Mouse (Mus musculus) neural tube, embryonic 13.5 days (tissue): ENCODE results near the gene Prelp. TPM values are rescaled to one million over a fixed set of nuclear protein-coding genes. Genes with fewer than 3 reads are reported as not detected.

Source experiments
- ATAC-seq: fragments of 200-750 bp; cut with Nextera tagmentation; 2 replicates; pipeline ENCODE4 v1.8.0; 2017; ENCODE audit warnings: low read depth, mild to moderate bottlenecking, moderate TSS enrichment, moderate library complexity
- H3K27ac ChIP-seq: fragments of 300-500 bp; sonication (generic); replicated peaks from 2 replicates; pipeline ENCODE4 v1.5.1; 2015; ENCODE audit warnings: moderate library complexity, mild to moderate bottlenecking, inconsistent platforms
- H3K27me3 ChIP-seq: fragments of 300-500 bp; sonication (generic); 2 replicates; pipeline ENCODE4 v1.6.1; 2015; ENCODE audit warnings: mild to moderate bottlenecking, inconsistent platforms
- H3K36me3 ChIP-seq: fragments of 300-500 bp; sonication (generic); 2 replicates; pipeline ENCODE4 v1.6.1; 2015; ENCODE audit warnings: mild to moderate bottlenecking, inconsistent platforms
- H3K4me1 ChIP-seq: fragments of 300-500 bp; sonication (generic); replicated peaks from 2 replicates; pipeline ENCODE4 v1.6.1; 2015; ENCODE audit warnings: inconsistent platforms
- H3K4me2 ChIP-seq: fragments of 300-500 bp; sonication (generic); 2 replicates; pipeline ENCODE4 v1.6.1; 2015; ENCODE audit warnings: inconsistent platforms, mild to moderate bottlenecking, moderate library complexity
- H3K4me3 ChIP-seq: fragments of 300-500 bp; sonication (generic); 2 replicates; pipeline ENCODE4 v1.5.1; 2015; ENCODE audit warnings: mild to moderate bottlenecking, inconsistent platforms
- H3K9ac ChIP-seq: fragments of 300-500 bp; sonication (generic); 2 replicates; pipeline ENCODE4 v1.6.1; 2015; ENCODE audit warnings: moderate library complexity, mild to moderate bottlenecking, inconsistent platforms
- H3K9me3 ChIP-seq: fragments of 300-500 bp; sonication (generic); 2 replicates; pipeline ENCODE4 v1.6.1; 2016; ENCODE audit warnings: inconsistent platforms
- WGBS: fragments of 180-500 bp; shearing (Covaris S2); methylation state at CpG from one replicate; pipeline ENCODE4 v1.1.7; 2015; 5-methylcytosine and 5-hydroxymethylcytosine counted together
- polyA plus RNA-seq: library from polyadenylated mRNA; unstranded; fragments of >200 nt; fragmentation: Nextera tagmentation; extraction: Ambion mirVana; gene quantifications from 2 replicates; pipeline ENCODE4 v1.2.1, GENCODE M21; 2015

Prelp gene
- polyA plus RNA-seq, 1 experiment from 2014 or later = 10.1 TPM

DNA sequence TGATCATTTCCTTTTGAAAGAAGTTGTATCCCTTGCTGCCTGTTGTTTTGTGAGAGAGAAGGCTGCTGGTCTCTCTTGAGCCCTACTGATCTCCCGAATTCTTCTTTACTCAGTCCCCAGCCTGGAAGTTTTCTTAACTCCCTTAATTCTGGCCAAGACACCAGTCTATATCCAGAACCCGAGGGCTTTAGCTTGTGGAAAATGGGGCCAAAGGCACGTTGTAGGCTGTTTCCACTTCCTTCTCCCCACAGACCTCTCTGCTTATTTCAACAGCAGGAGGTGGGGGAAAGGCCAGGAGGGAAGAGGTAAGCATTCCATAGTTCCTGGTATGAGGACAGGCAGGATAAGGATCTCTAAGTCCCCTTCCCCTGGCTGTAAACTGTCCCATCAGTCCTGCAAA, 8.8 kb upstream of the Prelp start:
- Histone ChIP-seq H3K27me3 (no peaks in the 10 kb centered on the region), H3K9ac (no peak overlapping the region), H3K4me2 (no peak overlapping the region), H3K4me3 (no peak overlapping the region), H3K9me3 (no peaks in the 10 kb centered on the region), H3K36me3 (no peaks in the 10 kb centered on the region), H3K4me1 (0 out of 2 replicates have a peak, but pooled peaks cover 5% of the 10 kb centered on the region), H3K27ac (no peak overlapping the region)
- WGBS = 54% methylated on average over 3 of the region's 3 CpGs
- no peak for ATAC-seq

DNA sequence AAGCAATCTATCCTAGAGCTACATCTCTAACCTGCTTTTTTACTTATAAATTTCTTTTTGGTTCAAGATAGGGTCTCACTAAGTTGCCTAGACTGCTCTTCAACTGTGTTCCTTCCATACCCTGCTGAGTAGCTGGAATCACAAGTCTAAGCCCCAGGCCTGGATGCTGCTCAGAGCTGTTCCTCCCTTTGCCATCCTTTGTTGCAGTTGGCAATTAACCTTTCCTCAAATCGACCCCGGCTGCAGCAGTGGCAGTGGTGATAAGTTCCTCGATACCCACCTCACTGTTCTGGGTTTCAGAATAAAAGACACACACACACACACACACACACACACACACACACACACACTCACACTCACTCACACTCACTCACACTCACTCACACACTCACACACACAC, 4.0 kb upstream of the Prelp start:
- peaks cover 29% of the 10 kb centered on the region for H3K4me1 ChIP-seq
- no peaks in the 10 kb centered on the region for H3K27me3 ChIP-seq
- H3K9ac ChIP-seq = no peak overlapping the region
- WGBS = 88% methylated on average over 3 of the region's 3 CpGs
- H3K4me3 ChIP-seq = no peak overlapping the region
- H3K27ac ChIP-seq = no peak overlapping the region
- no peak for ATAC-seq
- no peak overlapping the region for H3K4me2 ChIP-seq
- H3K36me3 ChIP-seq = no peaks in the 10 kb centered on the region
- H3K9me3 ChIP-seq = no peaks in the 10 kb centered on the region

DNA sequence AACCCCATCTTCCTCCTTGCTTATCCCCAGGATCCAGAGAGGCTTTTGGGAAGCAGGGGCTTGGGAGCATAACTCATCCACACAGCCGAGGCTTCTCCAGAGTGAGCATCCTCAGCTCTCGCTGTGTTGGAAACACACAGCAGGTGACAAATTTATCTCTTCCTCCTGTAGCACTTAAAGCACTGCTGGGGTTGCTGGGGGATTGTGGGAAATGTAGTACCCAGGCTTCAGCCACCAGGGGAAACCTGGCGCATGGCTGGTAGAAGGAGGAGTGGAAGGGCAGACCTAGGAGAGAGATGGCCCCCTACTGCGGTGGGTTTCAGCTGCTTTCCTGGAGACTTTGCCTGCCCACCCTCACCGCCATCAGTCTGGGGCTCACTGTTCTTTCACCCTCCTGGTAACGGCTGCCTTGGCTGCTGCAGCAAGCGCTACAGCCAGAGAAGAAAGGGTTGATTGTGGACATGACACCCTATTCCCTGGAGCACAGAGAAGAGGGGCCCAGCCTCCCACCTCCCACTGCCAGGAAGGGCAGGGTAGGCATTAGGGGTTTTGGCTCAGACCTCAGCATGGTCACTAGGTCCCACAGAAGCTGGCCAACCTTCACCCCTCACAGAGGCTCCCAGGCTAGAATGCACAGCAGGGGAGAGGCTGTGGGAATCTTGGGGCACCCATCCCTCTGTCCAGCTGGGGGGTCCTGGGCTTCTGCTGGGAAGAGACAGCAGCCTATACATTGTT, 3.1 kb upstream of the Prelp start:
- 18% methylated on average over 7 of the region's 7 CpGs for WGBS
- peak overlapping the region; percentile 31; the same call in 1 of the 2 replicates for H3K9ac ChIP-seq

GRCm38 (mm10) chr1:133923071-133923470, 1.9 kb upstream of the Prelp start:
- Histone ChIP-seq H3K36me3 (no peaks in the 10 kb centered on the region), H3K4me1 (peaks cover 45% of the 10 kb centered on the region), H3K27me3 (no peaks in the 10 kb centered on the region), H3K4me2 (no peak overlapping the region), H3K9ac (no peak overlapping the region), H3K4me3 (no peak overlapping the region), H3K9me3 (no peaks in the 10 kb centered on the region), H3K27ac (no peak overlapping the region)
- 90% methylated on average over 5 of the region's 5 CpGs for WGBS
- no peak for ATAC-seq

More for the DNA sequence above, 3.1 kb upstream of the Prelp start:
- H3K9me3 ChIP-seq = no peaks in the 10 kb centered on the region
- H3K27ac ChIP-seq = no peak overlapping the region
- H3K36me3 ChIP-seq = no peaks in the 10 kb centered on the region
- 0 out of 2 replicates have a peak overlapping the region, but pooled peaks have one; percentile 5 for H3K4me3 ChIP-seq
- H3K27me3 ChIP-seq = no peaks in the 10 kb centered on the region
- peak; percentile 79 for ATAC-seq
- peak overlapping the region; percentile 29 for H3K4me2 ChIP-seq
- peaks cover 38% of the 10 kb centered on the region for H3K4me1 ChIP-seq

DNA sequence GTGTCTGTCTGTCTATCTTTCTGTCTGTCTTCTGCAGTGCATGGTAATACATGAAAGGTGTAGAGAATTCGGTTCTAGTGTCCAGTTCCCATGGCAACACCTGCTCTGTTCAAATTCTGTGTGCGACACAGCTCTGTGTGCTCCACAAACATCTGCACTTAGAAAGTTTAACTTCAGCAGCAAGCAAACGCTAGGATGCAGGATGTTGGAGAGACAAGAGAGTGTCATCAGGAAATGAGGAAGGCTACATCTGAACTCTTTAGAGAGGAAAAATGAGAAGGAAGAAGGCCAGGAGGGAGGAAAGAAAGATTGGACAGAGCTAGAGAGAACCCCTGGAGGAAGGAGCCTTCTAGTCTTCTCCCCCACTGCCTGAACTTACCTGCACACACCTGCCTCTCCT, 338 bp downstream of the Prelp start:
- no peaks in the 10 kb centered on the region for H3K9me3 ChIP-seq
- peak overlapping the region; percentile 31 for H3K4me2 ChIP-seq
- H3K27ac ChIP-seq = peak overlapping the region; percentile 42; the same call in 1 of the 2 replicates
- H3K27me3 ChIP-seq = no peaks in the 10 kb centered on the region
- H3K4me1 ChIP-seq = peaks cover 66% of the 10 kb centered on the region
- WGBS = 23% methylated on average over 3 of the region's 3 CpGs
- H3K36me3 ChIP-seq = no peaks in the 10 kb centered on the region
- H3K9ac ChIP-seq = peak overlapping the region; percentile 22; the same call in 1 of the 2 replicates
- peak overlapping the region; percentile 19; the same call in 1 of the 2 replicates for H3K4me3 ChIP-seq
- no peak for ATAC-seq

DNA sequence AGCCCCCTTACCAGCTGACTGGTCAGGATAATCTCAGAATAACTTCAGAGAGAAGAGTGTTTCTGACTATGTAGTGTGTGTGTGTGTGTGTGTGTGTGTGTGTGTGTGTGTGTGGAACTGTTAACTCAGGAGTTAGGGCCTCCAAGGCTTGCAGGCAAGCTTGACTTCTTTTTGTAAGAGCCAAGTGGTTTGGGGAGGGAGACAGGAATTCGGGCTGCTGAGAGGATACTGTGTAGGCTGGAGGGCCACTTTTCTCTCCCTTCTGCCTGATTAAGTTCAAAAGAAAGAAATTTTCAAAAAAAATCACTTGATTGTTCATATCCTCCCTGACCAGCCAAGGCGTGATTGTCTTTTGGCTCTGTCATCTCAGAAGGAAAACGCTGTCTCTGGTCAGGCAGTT, 813 bp downstream of the Prelp start:
- Histone ChIP-seq H3K9ac (peak overlapping the region; percentile 22; the same call in 1 of the 2 replicates), H3K27ac (0 out of 2 replicates have a peak overlapping the region, but pooled peaks have one; percentile 42), H3K9me3 (no peaks in the 10 kb centered on the region), H3K4me2 (peak overlapping the region; percentile 31), H3K4me3 (peak overlapping the region; percentile 19; the same call in 1 of the 2 replicates), H3K4me1 (peaks cover 70% of the 10 kb centered on the region), H3K27me3 (no peaks in the 10 kb centered on the region), H3K36me3 (no peaks in the 10 kb centered on the region)
- WGBS = 24% methylated on average over 3 of the region's 3 CpGs
- ATAC-seq = no peak

DNA sequence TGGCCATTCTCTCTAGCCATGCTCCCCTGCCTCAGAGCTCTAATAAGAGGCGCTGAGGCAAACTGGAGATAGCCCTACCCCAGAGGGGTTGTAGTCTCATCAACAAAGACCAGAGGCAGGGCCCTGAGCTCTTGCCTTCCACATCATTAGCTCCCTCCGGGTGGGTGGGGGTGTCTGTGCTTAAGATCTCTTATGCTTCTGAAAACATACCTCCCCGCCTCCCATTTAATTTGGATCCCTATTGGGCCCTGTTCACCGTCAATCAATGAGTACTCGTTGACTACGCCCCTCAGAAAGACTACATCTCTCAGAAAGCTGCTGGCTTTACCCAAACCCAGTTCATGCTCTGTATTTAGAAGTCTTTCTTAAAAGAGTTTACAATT, 3.1 kb downstream of the Prelp start:
- no peaks in the 10 kb centered on the region for H3K36me3 ChIP-seq
- no peak overlapping the region for H3K4me3 ChIP-seq
- 0 out of 2 replicates have a peak overlapping the region, but pooled peaks have one; percentile 31 for H3K9ac ChIP-seq
- peak overlapping the region; percentile 65 for H3K27ac ChIP-seq
- H3K4me1 ChIP-seq = peaks cover 60% of the 10 kb centered on the region
- H3K9me3 ChIP-seq = no peaks in the 10 kb centered on the region
- WGBS = 45% methylated on average over 6 of the region's 6 CpGs
- peak overlapping the region; percentile 25 for H3K4me2 ChIP-seq
- no peaks in the 10 kb centered on the region for H3K27me3 ChIP-seq
- no peak for ATAC-seq

DNA sequence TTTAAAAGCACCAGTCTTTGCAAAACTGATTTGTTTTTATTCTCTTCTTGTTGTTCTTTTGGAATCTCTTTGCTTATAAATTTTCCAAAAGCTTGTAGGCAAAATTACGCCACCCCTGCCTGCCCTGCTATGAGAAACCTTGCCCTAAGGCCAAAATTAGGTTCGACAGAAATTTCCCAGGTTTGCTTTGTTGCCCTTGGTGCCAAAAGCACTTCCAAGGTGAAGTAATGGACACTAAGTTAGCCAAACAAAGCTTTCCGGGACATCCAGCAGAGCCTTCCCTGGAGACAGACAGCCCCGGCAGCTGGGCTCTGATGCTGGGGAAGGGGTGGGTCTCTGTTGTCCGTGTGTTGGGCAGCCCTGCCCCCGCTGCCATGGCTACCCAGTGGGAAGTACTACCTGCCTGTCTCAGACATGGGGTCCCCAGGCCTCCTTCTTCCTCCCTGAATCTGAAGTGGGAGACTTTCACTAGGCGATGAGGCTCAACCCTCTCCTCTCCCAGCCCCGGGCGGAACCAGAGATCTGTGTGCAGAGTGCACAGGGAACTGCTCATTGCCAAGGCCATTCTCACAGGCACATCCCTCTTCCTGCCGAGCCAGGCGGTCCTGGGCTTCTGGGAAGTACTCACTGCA, 3.6 kb downstream of the Prelp start:
- no peaks in the 10 kb centered on the region for H3K27me3 ChIP-seq
- peaks cover 60% of the 10 kb centered on the region for H3K4me1 ChIP-seq
- H3K9ac ChIP-seq = 0 out of 2 replicates have a peak overlapping the region, but pooled peaks have one; percentile 31
- peak overlapping the region; percentile 65 for H3K27ac ChIP-seq
- no peak for ATAC-seq
- 24% methylated on average over 11 of the region's 11 CpGs for WGBS
- no peaks in the 10 kb centered on the region for H3K36me3 ChIP-seq
- H3K4me2 ChIP-seq = peak overlapping the region; percentile 25
- H3K9me3 ChIP-seq = no peaks in the 10 kb centered on the region
- no peak overlapping the region for H3K4me3 ChIP-seq

- WGBS = 58% methylated on average over 8 of the region's 8 CpGs
- ATAC-seq = 0 out of 2 replicates have a peak, but pooled peaks have one; percentile 58
- peak overlapping the region; percentile 49 for H3K27ac ChIP-seq
Measured at GRCm38 (mm10) chr1:133915723-133916355, 5.4 kb downstream of the Prelp start.

DNA sequence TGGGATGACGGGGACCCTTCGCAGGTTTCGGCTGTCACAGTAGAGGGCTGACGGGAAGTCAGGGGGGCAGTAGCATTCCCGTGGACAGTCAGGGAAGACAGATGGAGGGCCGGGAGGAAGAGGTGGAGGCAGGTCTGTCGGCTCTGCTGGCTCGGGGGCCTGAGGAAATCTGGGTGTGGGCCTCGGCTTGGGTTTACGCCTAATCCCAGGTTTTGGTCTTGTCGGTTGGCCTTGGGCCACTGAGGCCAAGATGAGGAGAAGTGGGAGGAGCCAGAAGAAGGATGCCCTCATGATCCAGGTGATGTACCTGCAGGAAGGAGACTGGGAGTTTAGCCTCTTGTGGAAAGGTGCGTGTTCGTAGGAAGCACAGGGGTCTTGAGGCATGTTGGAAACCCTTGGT, 6.1 kb downstream of the Prelp start:
- 0 out of 2 replicates have a peak, but pooled peaks cover 2% of the 10 kb centered on the region for H3K27me3 ChIP-seq
- H3K36me3 ChIP-seq = no peaks in the 10 kb centered on the region
- no peak overlapping the region for H3K4me2 ChIP-seq
- no peak overlapping the region for H3K27ac ChIP-seq
- H3K4me3 ChIP-seq = no peak overlapping the region
- 90% methylated on average over 13 of the region's 13 CpGs for WGBS
- H3K9ac ChIP-seq = no peak overlapping the region
- H3K4me1 ChIP-seq = peaks cover 43% of the 10 kb centered on the region
- ATAC-seq = no peak
- H3K9me3 ChIP-seq = no peaks in the 10 kb centered on the region

More at GRCm38 (mm10) chr1:133915723-133916355, 5.4 kb downstream of the Prelp start:
- Histone ChIP-seq H3K9me3 (no peaks in the 10 kb centered on the region), H3K9ac (no peak overlapping the region), H3K4me2 (no peak overlapping the region), H3K4me1 (peaks cover 49% of the 10 kb centered on the region), H3K36me3 (no peaks in the 10 kb centered on the region), H3K27me3 (0 out of 2 replicates have a peak, but pooled peaks cover 2% of the 10 kb centered on the region), H3K4me3 (no peak overlapping the region)

GRCm38 (mm10) chr1:133913018-133913417, 8.2 kb downstream of the Prelp start:
- no peak overlapping the region for H3K4me3 ChIP-seq

DNA sequence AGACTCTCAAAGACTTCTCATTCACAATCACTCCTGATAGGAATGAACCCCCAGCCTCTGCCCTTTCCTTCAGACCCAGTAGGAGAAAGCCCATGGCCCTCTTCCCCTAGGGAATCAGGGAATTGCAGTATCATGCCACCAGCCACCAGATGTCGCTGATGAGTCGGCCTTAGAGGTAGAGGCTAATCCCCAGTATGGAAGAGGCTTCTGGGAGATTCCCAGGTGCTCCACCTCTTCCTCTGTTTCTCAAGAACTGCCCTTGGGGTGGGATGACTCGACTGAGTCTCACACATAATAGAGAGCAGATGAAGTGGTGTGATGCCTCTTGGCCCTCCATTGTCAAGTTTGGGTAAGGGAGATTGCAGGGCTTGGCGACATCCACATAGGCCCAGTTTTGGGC, 9.8 kb downstream of the Prelp start:
- 28% methylated on average over 4 of the region's 4 CpGs for WGBS
- Histone ChIP-seq H3K27ac (no peak overlapping the region), H3K36me3 (no peaks in the 10 kb centered on the region), H3K27me3 (0 out of 2 replicates have a peak, but pooled peaks cover 7% of the 10 kb centered on the region), H3K4me3 (no peak overlapping the region), H3K9me3 (no peaks in the 10 kb centered on the region), H3K9ac (no peak overlapping the region), H3K4me2 (no peak overlapping the region), H3K4me1 (peaks cover 40% of the 10 kb centered on the region)
- ATAC-seq = no peak

More at GRCm38 (mm10) chr1:133913018-133913417, 8.2 kb downstream of the Prelp start:
- WGBS = 74% methylated on average over 6 of the region's 6 CpGs
- H3K9me3 ChIP-seq = no peaks in the 10 kb centered on the region
- 0 out of 2 replicates have a peak, but pooled peaks cover 2% of the 10 kb centered on the region for H3K27me3 ChIP-seq
- H3K4me1 ChIP-seq = peaks cover 39% of the 10 kb centered on the region
- no peak for ATAC-seq
- no peak overlapping the region for H3K4me2 ChIP-seq
- H3K9ac ChIP-seq = no peak overlapping the region
- no peaks in the 10 kb centered on the region for H3K36me3 ChIP-seq
- H3K27ac ChIP-seq = no peak overlapping the region
